Mouse (Mus musculus) neural tube, embryonic 11.5 days (tissue): ENCODE measurements around the gene Caln1. TPM values are rescaled to one million over a fixed set of nuclear protein-coding genes. Genes with fewer than 3 reads are reported as not detected.

Experiments used
- ATAC-seq: fragments of 200-750 bp; cut with Nextera tagmentation; 2 replicates; pipeline ENCODE4 v1.8.0; 2017; ENCODE audit warnings: moderate number of reproducible peaks, mild to moderate bottlenecking, moderate TSS enrichment, moderate library complexity; ENCODE audit not compliant: insufficient read depth, low FRiP score, low TSS enrichment
- DNase-seq: peaks from one replicate; pipeline ENCODE4 v3.0.0-alpha.2; 2015; ENCODE audit warnings: low spot score
- H3K27ac ChIP-seq: fragments of 300-500 bp; sonication (generic); 2 replicates; pipeline ENCODE4 v1.5.1; 2014; ENCODE audit warnings: low read depth, mild to moderate bottlenecking, low read length
- H3K27me3 ChIP-seq: fragments of 300-500 bp; sonication (generic); 2 replicates; pipeline ENCODE4 v1.6.1; 2014; ENCODE audit warnings: mild to moderate bottlenecking, low read length, mixed read lengths; ENCODE audit not compliant: control insufficient read depth, insufficient read depth
- H3K36me3 ChIP-seq: fragments of 300-500 bp; sonication (generic); 2 replicates; pipeline ENCODE4 v1.6.1; 2014; ENCODE audit warnings: mild to moderate bottlenecking, low read length, moderate library complexity, mixed read lengths; ENCODE audit not compliant: control insufficient read depth, insufficient read depth
- H3K4me1 ChIP-seq: fragments of 300-500 bp; sonication (generic); 2 replicates; pipeline ENCODE4 v1.6.1; 2014; ENCODE audit warnings: low read length, mixed read lengths; ENCODE audit not compliant: control insufficient read depth, insufficient read depth
- H3K4me2 ChIP-seq: fragments of 300-500 bp; sonication (generic); 2 replicates; pipeline ENCODE4 v1.6.1; 2014; ENCODE audit warnings: low read depth, mild to moderate bottlenecking, moderate library complexity
- H3K4me3 ChIP-seq: fragments of 300-500 bp; sonication (generic); 2 replicates; pipeline ENCODE4 v1.5.1; 2014; ENCODE audit warnings: low read depth, low read length
- H3K9ac ChIP-seq: fragments of 300-500 bp; sonication (generic); 2 replicates; pipeline ENCODE4 v1.6.1; 2014; ENCODE audit warnings: mild to moderate bottlenecking, low read length
- H3K9me3 ChIP-seq: fragments of 300-500 bp; sonication (generic); 2 replicates; pipeline ENCODE4 v1.6.1; 2016; ENCODE audit warnings: low read length; ENCODE audit not compliant: control insufficient read depth
- WGBS: fragments of 180-500 bp; shearing (Covaris S2); extraction: QIAGEN DNeasy Blood & Tissue Kit; methylation state at CpG from one replicate; pipeline ENCODE4 v1.1.7; 2014; 5-methylcytosine and 5-hydroxymethylcytosine counted together
- polyA plus RNA-seq: library from polyadenylated mRNA; unstranded; fragments of >200 nt; fragmentation: Nextera tagmentation; extraction: Ambion mirVana; gene quantifications from 2 replicates; pipeline ENCODE4 v1.2.1, GENCODE M21; 2014

Gene Caln1
- polyA plus RNA-seq, 1 experiment from 2014 or later = 0.41 TPM

DNA sequence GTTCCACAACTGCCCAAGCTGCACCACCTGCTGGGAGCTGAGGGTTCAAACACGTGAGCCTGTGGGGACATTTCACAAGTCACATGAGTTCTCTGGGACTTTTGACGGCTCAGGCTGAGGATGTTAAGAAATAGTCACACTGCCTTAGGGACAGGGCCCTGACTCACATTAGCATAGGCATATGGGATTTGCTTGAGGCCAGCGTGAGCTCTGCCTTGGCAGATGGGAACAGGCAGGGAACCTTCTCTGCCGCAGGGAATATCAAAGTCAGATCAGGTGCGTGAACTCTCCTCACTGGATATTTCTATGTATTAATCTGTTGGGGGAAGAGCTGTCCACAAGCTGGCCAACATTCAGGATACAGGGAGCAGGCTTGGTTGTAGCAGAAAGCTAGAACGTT, 1.0 kb upstream of the Caln1 start:
- H3K9me3 ChIP-seq = no peaks in the 10 kb centered on the region
- WGBS = 81% methylated on average over 6 of the region's 6 CpGs
- no peak overlapping the region for H3K4me3 ChIP-seq
- H3K36me3 ChIP-seq = no peaks in the 10 kb centered on the region
- ATAC-seq (no peak), DNase-seq (no peak)
- H3K27ac ChIP-seq = no peak overlapping the region
- no peak overlapping the region for H3K4me2 ChIP-seq
- no peaks in the 10 kb centered on the region for H3K27me3 ChIP-seq
- no peak overlapping the region for H3K9ac ChIP-seq
- H3K4me1 ChIP-seq = no peaks in the 10 kb centered on the region; the same call in 1 of the 2 replicates

DNA sequence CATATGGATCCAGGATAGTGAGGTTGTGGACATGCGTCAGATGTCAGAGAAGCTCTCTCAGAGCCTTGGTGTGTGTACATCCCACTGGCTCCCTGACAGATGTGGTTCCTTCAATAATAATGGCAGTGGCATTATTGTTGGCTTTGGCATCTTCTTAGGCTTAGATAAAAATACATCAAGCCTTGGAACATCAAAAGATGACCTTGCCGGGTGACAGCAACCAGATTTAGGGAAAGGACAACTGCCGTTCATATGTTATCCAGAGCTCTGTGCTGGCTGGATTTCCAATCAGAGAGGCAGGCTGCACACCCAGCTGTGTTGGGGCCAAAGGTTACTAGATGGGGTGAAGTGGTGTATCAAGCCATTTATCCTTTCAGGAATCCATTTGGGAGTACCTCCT, 6.2 kb downstream of the Caln1 start:
- Histone ChIP-seq H3K9me3 (no peaks in the 10 kb centered on the region), H3K4me2 (no peak overlapping the region), H3K36me3 (no peaks in the 10 kb centered on the region), H3K27me3 (no peaks in the 10 kb centered on the region), H3K27ac (no peak overlapping the region), H3K4me3 (no peak overlapping the region), H3K9ac (no peak overlapping the region), H3K4me1 (no peaks in the 10 kb centered on the region)
- no peak for ATAC-seq
- 87% methylated on average over 3 of the region's 3 CpGs for WGBS
- no peak for DNase-seq

DNA sequence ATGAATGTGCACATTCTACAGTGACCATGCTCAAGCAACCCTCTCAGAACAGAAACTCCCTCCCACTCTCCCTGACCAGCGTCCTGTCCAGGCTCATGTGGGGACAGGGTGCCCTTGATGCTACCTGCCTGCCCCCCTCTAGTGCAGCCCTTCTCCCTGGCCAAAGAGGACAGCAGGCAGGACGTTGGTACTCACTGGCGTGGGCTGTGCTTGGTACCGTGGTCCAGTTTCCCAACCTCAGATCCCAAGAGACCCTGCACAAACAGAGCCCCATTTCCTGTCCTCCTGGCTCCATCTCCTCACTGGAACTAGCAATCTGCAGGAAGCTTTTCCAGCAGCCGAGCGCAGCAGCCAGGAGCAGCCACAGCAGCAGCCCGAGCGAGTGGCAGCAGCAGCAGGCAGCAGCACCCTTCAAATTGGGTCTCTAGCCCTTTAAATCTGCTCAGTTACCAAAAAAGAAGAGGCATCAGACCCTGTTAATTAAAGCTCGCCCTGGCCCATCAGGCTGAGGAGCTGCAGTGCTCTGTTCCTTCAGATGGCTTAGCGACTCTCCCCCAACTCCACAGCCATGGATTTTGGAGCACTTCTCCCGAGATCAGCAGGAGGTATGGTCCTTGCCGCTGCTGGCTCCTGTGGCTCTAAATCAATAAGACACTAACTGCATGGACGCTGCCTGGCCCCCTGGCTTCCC, 15.1 kb downstream of the Caln1 start, which contains the start of gene A330070K13Rik:
A330070K13Rik (minus strand) TSS at position 410 of the 691 bp plus-strand sequence.
- no peak within 1 kb of the TSS for H3K27ac ChIP-seq
- H3K4me1 ChIP-seq = peaks cover 6% of the 10 kb centered on the region; the same call in 1 of the 2 replicates
- H3K4me3 ChIP-seq = no peak within 1 kb of the TSS
- WGBS = 18% methylated on average over 13 of the region's 13 CpGs
- ATAC-seq (no peak), DNase-seq (no peak)
- no peaks in the 10 kb centered on the region for H3K9me3 ChIP-seq
- no peaks in the 10 kb centered on the region for H3K27me3 ChIP-seq
- no peak within 1 kb of the TSS for H3K9ac ChIP-seq
- H3K36me3 ChIP-seq = no peaks in the 10 kb centered on the region
- H3K4me2 ChIP-seq = peak within 1 kb of the TSS; percentile 31

DNA sequence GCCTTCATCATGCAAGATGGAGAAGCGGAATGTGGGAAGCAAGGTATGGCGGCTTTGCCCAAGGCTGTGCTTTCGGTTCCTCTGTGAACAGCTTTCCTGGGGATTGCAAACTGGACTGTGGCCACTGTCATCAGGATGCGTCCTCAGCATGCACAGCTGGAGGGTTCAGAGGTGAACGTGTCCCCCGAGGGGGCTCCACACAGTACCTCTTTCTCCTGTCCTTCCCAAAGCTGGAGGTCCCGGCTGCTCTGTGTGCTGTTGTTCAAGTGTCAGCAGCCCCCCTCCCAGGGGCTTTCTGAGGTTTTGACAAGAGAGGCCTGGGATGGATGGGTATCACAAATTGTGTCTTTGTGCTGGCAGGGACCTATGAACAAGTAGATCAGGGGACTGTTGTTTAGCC, 17.2 kb downstream of the Caln1 start:
- Histone ChIP-seq H3K4me1 (peaks cover 6% of the 10 kb centered on the region; the same call in 1 of the 2 replicates), H3K27me3 (no peaks in the 10 kb centered on the region), H3K27ac (no peak overlapping the region), H3K4me2 (no peak overlapping the region), H3K4me3 (no peak overlapping the region), H3K9me3 (no peaks in the 10 kb centered on the region), H3K36me3 (no peaks in the 10 kb centered on the region), H3K9ac (no peak overlapping the region)
- 56% methylated on average over 7 of the region's 7 CpGs for WGBS
- no peak for ATAC-seq
- peak; percentile 23 for DNase-seq

DNA sequence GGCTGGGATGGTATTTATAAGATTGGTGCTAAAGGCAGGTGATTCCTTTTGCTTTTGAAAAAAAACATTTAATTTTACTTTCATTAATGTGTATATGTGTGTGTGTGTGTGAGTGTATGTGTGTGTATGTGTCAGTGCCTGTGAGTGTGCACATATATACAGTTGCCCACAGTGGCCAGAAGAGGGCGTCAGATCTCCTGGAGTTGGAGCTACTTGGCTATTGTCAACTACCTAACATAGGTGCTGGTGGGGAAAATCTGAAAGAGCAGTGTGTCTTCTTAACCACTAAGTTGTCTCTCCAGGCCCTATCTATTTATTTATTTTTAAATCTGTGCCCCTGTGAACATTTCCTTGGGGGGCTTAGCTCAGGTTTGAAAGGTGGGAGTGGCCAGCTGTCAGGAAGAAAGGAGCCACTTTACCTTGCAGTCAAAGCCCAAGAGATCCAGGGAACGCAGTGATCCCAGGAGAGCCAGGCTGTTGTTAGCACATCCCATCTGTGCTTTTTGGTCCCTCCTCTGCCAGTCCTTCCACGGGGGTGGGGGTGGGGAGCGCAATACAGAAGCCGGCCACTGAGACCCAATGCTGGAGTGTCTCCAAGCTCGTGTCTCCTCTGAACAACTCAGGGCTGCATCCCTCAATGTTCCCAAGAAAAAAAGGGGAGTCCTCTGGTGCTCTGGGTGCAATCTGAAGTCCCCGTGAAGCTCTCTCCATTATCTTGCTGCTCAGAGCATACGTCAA, 24.5 kb downstream of the Caln1 start:
- H3K9ac ChIP-seq = no peak overlapping the region
- no peaks in the 10 kb centered on the region for H3K36me3 ChIP-seq
- WGBS = 57% methylated on average over 8 of the region's 8 CpGs
- no peaks in the 10 kb centered on the region for H3K9me3 ChIP-seq
- no peak for DNase-seq
- no peak overlapping the region for H3K4me3 ChIP-seq
- no peak overlapping the region for H3K4me2 ChIP-seq
- no peak for ATAC-seq
- no peak overlapping the region for H3K27ac ChIP-seq
- no peaks in the 10 kb centered on the region for H3K27me3 ChIP-seq
- no peaks in the 10 kb centered on the region for H3K4me1 ChIP-seq

DNA sequence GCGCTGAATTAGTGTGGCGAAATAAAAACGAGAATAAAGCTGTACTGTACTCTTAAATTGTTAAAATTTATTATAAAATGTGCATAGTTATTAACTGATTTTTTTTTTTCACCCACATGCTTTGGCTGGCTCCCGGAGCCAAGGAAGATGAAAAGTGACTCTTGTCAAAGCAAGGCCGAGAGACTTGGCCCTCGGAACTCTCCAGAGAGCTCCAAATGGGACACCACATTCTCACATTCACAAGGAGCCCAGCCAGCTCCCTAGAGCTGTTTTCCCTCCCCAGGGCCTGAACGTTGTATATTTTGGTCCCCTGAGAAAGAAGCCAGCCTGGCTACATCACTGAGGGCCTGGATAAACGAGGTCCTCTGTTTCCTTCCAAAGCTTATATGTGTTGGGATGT, 25.1 kb downstream of the Caln1 start:
- no peak for DNase-seq
- H3K4me1 ChIP-seq = no peaks in the 10 kb centered on the region

DNA sequence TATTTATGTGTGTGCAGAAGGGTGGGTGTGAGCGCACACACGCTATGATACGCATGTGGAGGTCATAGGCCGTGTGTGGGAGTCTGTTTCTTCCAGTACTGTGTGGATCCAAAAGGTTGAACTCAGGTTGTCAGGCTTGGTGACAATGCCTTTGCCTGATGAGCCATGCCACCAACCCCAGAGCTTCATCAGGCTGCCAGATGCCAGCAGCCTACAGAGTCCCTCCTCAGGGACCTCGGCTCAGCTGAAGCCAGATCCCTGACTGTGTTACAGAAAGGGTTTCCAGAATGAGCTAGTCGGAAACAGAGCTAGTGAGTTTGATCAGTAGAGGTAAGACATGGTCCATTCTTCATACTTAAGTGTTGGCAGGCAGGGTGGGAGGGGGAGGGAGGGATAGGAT, 25.9 kb downstream of the Caln1 start:
- no peak for ATAC-seq
- no peak for DNase-seq
- WGBS = 79% methylated on average over 6 of the region's 6 CpGs

More for the DNA sequence above, 25.1 kb downstream of the Caln1 start:
- H3K4me2 ChIP-seq = no peak overlapping the region
- H3K27me3 ChIP-seq = no peaks in the 10 kb centered on the region
- 83% methylated on average over 8 of the region's 8 CpGs for WGBS
- no peak overlapping the region for H3K4me3 ChIP-seq
- H3K9ac ChIP-seq = no peak overlapping the region
- H3K27ac ChIP-seq = no peak overlapping the region
- H3K9me3 ChIP-seq = no peaks in the 10 kb centered on the region
- no peaks in the 10 kb centered on the region for H3K36me3 ChIP-seq
- ATAC-seq = no peak

DNA sequence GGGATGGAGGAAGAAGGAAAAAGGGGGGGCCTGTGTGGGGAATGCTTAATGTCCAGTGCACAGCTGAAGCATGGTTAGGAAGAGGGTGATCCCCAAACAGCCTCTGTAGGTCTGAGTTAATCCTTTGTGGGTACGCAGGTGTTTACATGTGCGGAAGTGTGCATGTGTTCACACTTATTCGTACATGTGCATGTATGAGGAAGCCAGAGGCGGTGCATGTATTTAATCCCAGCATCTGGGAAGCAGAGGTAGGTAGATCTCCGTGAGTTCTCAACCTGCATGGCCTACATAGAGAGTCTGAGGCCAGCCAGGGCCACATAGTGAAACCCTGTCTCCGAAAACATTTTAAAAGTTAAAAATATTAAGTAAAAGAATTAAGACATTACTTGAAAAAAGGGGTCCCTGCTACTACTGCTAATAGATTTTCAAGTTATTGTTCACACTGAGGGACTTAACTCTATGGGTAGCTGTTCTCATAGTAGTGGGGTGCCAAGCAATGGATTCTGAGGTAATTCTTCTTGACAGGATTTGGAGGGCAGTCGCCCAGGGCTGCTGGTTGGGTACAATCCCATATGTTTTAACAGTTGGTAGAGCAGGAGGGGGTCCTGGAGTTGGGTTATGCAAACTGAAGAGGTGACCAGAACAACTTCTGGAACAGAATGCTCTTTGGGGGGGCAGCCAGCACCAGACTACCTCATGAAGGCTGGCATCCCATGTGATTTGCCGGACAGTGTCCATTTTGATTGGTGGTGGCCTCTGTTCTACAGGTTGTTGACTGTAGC, 31.1 kb downstream of the Caln1 start:
- H3K9ac ChIP-seq = no peak overlapping the region
- DNase-seq = no peak
- H3K9me3 ChIP-seq = peaks cover 4% of the 10 kb centered on the region; the same call in 1 of the 2 replicates
- H3K27me3 ChIP-seq = no peaks in the 10 kb centered on the region
- H3K27ac ChIP-seq = no peak overlapping the region
- H3K4me3 ChIP-seq = no peak overlapping the region
- WGBS = 87% methylated on average over 8 of the region's 8 CpGs
- no peak for ATAC-seq
- no peaks in the 10 kb centered on the region for H3K36me3 ChIP-seq
- no peak overlapping the region for H3K4me2 ChIP-seq
- H3K4me1 ChIP-seq = no peaks in the 10 kb centered on the region

More for the DNA sequence above, 25.9 kb downstream of the Caln1 start:
- Histone ChIP-seq H3K27ac (no peak overlapping the region), H3K4me1 (no peaks in the 10 kb centered on the region), H3K4me3 (no peak overlapping the region), H3K4me2 (no peak overlapping the region), H3K36me3 (no peaks in the 10 kb centered on the region), H3K9ac (no peak overlapping the region), H3K27me3 (no peaks in the 10 kb centered on the region), H3K9me3 (no peaks in the 10 kb centered on the region)
